Mouse (Mus musculus) left cerebral cortex, postnatal 36 days (tissue): ENCODE measurements at regions not wholly inside any gene's neighbourhood (a gene's known extent, or its start where the extent isn't known, plus 50 kb on each side); places are given as distances from the start of the nearest gene placed in this dataset.

ENCODE experiments used
- DNase-seq, 2 experiments: peaks; one replicate each; pipeline ENCODE4 v3.0.0; 2021 to 2022; ENCODE audit warnings: low spot score in 2 of 2, mixed read lengths in 1 of 2
- intact Hi-C: fragments of 180-260 bp; cut with DNase I; formaldehyde crosslinking; loops from one replicate; pipeline ENCODE4 v1.15.1; 2025

DNA sequence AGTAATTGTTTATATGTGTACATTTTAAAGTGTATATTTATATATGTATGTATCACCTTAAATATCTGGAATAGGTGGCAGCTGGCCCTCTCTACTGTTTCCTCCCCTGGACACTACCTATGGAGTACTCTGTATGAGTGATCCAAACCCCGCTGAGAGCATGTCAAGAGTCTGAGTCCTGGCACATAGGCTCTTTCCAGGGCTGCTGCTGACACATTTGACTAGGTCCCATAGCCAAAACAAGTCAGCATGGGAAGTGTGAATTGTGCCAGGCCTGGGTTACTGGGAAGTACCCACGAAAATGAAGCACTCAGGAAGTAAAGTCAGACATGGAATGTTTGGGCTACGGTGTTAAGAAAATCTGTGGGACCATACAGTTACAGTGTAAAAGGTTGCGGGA lies 321.1 kb downstream of the Mef2c start:
- intact Hi-C loops, result no loop called here
- no peak for DNase-seq

- no peak for DNase-seq
- intact Hi-C loops, result no loop called here
Measured at GRCm38 (mm10) chr13:83826841-83827463, 323.1 kb downstream of the Mef2c start.

DNA sequence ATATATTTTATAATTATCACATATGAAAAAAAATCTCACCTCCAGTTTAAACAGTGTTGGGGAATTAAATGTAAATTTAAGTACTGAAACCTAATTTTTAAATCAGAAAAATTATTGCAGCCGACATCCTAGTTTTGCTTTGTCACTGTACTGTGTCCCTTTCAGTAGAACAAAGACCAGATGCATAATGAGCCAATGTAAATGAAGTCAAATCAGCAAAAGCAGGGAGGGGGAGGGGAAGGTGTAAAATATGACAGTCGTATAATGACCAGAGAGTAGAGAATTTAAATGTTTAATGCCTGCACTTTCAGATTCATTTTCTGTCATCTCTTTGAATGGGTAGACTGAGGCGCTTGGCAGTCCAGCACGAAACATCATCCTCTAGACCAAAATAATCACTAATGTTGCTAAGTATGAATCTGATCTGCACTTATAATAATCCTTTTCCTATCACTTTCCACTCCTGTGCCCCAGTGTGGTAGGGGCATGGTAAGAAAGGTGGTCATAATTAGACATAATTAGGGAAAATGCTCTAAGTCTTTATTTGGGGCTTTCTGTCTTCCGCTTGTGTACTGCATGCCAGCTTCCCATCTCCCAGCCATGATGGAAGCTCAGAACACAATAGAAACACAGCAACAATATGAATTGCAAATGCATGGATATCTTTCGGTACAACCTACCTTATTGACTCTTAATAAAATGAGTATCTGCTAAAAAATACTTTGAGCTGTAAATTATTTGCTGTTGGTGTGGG lies 356.0 kb upstream of the Tmem161b start:
- DNase-seq, result no peak
- intact Hi-C loops, result loop anchor here (10.0 kb wide), 1 partner anchor 121 kb away; no protein-coding TSS in a partner anchor

GRCm38 (mm10) chr13:83867211-83867610 lies 354.9 kb upstream of the Tmem161b start:
- intact Hi-C loops, result loop anchor here (10.0 kb wide), 1 partner anchor 122 kb away; no protein-coding TSS in a partner anchor
- no peak for DNase-seq

GRCm38 (mm10) chr13:83867831-83868473 lies 354.1 kb upstream of the Tmem161b start:
- no peak for DNase-seq
- intact Hi-C loops, result loop anchor here (10.0 kb wide), 1 partner anchor 123 kb away; no protein-coding TSS in a partner anchor

DNA sequence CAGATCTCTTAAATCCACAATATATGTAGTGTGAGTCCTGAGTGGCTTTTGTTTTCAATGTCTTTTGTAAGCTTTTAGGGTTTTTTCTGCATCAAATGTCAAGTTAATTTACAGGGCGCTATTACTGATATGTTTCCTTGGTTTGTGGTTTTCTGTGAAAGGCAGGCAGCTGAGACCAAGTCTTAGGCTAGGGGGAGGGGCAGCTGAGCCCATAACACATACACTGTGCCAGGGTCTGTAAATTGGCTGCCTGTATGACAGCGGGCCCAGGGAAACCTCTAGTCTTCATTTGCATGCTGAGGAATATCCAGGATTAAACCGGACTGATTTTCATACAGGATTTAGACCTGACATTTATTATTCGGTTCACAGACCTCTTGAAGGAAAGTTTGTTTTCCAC lies 353.2 kb upstream of the Tmem161b start:
- intact Hi-C loops, result loop anchor here (10.0 kb wide), 1 partner anchor 124 kb away; no protein-coding TSS in a partner anchor
- no peak for DNase-seq

DNA sequence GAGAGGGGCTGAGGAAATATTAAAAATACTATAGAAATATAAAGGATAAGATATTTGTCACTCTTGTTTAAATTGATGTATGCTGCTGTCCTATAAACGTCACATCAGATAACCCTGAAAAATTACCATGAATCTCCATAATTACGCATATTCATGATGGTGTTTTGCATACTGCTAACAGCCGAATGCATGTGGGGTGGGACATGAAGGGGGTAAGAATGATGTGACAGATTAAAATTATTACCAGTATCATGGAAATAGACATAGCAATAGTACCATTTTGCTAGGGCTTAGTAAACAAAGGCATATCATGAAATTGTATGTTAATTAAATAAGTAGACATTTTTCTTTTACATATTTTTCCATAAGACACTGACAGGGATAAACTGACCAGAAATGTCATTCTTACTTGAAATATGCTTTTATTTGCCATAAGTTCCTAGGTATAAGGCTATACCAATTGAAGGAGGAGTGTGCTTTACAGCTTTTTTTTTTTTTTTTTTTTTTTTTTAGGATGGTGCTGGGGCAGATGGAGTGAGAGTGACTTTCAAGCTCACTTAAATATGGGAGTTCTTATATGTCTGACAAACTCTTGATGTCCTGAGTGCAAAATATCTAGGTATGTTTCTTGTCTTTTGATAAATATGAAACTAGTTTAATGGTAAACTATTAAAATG lies 349.8 kb upstream of the Tmem161b start:
- intact Hi-C loops, result loop anchor here (10.0 kb wide), 1 partner anchor 473 kb away; no protein-coding TSS in a partner anchor
- no peak for DNase-seq

- no peak for DNase-seq
- intact Hi-C loops, result loop anchor here (10.0 kb wide), 1 partner anchor 472 kb away; no protein-coding TSS in a partner anchor
Measured at GRCm38 (mm10) chr13:83872887-83873286, 349.2 kb upstream of the Tmem161b start.

GRCm38 (mm10) chr13:83879561-83879960 lies 342.5 kb upstream of the Tmem161b start:
- intact Hi-C loops, result loop anchor here (10.0 kb wide), 1 partner anchor 465 kb away; no protein-coding TSS in a partner anchor
- DNase-seq, result no peak

DNA sequence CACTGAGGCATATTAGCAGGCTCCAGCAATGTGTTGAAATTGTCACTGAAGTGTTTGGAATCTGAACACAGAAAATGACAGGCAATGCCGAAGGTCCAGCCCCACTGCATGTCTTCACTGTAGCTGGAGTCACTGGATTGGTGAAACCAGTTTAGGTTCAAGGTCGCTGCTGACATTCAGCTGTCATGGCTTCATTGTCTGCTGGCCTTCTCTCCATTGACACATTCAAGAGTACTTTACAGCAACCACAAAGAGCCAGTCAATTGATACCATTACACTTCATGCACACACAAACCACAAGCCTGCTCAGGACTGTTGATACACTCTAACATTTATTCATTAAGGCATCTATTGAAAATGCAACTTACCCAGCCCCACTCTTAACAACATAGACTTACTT lies 341.8 kb upstream of the Tmem161b start:
- intact Hi-C loops, result loop anchor here (10.0 kb wide), 1 partner anchor 174 kb away; no protein-coding TSS in a partner anchor

GRCm38 (mm10) chr13:83880772-83881171 lies 341.3 kb upstream of the Tmem161b start:
- intact Hi-C loops, result loop anchor here (10.0 kb wide), 1 partner anchor 174 kb away; no protein-coding TSS in a partner anchor
- no peak for DNase-seq

More for the DNA sequence above, 341.8 kb upstream of the Tmem161b start:
- DNase-seq, result no peak

- intact Hi-C loops, result loop anchor here (10.0 kb wide), 1 partner anchor 172 kb away; no protein-coding TSS in a partner anchor
- DNase-seq, result no peak
Measured at GRCm38 (mm10) chr13:83882839-83883238, 339.3 kb upstream of the Tmem161b start.

DNA sequence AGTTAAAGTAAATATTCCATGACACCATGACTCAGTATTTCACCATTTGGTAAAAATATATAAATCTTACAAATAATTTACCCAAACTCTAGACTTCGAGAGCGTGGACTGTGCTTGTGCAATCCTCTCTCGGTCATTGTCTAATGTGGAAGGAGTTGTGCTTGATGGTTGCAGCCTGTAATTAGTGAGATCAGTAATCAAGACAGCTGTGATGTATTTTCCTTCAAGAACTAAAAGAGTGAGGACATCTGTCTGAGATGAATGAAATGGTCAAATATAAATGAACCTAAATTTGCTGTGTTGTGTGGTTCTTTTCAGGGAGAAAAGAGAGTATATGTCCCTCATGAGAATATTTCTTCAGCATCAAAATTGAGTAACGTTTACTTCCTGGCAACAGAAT lies 338.3 kb upstream of the Tmem161b start:
- intact Hi-C loops, result loop anchor here (10.0 kb wide), 1 partner anchor 171 kb away; no protein-coding TSS in a partner anchor

GRCm38 (mm10) chr13:83884226-83884625 lies 337.9 kb upstream of the Tmem161b start:
- intact Hi-C loops, result loop anchor here (10.0 kb wide), 1 partner anchor 171 kb away; no protein-coding TSS in a partner anchor
- no peak for DNase-seq

More for the DNA sequence above, 338.3 kb upstream of the Tmem161b start:
- no peak for DNase-seq

GRCm38 (mm10) chr13:83884766-83885543 lies 337.1 kb upstream of the Tmem161b start:
- DNase-seq, result no peak
- intact Hi-C loops, result loop anchor here (10.0 kb wide), 1 partner anchor 170 kb away; no protein-coding TSS in a partner anchor

DNA sequence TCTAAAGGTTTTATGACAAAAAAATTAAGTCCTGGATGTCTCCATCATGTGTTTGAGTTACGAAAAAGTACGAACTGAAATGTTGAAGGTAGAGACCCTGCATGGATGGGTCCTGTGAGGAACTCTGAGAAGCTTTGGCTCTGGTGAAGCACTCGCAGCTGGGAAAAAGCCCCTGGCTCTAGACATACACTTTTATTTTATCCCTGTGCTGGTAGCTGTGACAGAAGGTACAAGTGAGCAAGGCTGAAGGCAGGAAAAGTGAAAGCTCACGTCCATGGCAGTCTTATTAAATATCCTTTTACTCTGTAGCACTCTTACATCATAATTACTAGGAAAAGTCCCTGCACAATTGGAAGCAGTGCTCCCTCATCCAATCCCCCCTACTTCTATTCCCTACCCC lies 336.4 kb upstream of the Tmem161b start:
- intact Hi-C loops, result loop anchor here (10.0 kb wide), 1 partner anchor 169 kb away; no protein-coding TSS in a partner anchor
- no peak for DNase-seq

GRCm38 (mm10) chr13:83914697-83915096 lies 307.4 kb upstream of the Tmem161b start:
- intact Hi-C loops, result no loop called here
- DNase-seq, result no peak

- no peak for DNase-seq
- intact Hi-C loops, result no loop called here
Measured at GRCm38 (mm10) chr13:83932761-83933160, 289.3 kb upstream of the Tmem161b start.
